Mouse (Mus musculus) cerebellum, postnatal 14 days (tissue): ENCODE measurements at regions not wholly inside any gene's neighbourhood (a gene's known extent, or its start where the extent isn't known, plus 50 kb on each side); places are given as distances from the start of the nearest gene placed in this dataset.

Experiments
- DNase-seq, 2 experiments: peaks; one replicate each; pipeline ENCODE4 v3.0.0; 2021; ENCODE audit warnings: mixed read lengths in 2 of 2

DNA sequence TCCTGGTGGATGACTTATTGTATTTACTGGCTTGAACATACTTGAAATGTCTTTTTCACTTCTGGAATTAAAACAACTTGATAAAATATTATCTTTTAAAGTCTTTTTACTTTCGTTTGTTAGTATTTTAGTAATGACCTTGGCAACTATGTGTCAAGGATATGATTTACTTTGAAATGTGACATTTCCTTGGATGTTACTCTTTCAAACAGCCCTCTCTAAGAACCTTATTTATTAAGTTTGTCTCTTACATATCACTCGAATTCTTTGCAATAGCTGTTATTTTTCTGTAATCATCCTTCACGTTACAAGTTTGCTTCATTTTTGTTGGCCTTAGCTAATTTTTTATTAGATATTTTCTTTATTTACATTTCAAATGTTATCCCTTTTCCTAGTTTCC is 469.8 kb downstream of the Eepd1 start:
- no peak for DNase-seq

DNA sequence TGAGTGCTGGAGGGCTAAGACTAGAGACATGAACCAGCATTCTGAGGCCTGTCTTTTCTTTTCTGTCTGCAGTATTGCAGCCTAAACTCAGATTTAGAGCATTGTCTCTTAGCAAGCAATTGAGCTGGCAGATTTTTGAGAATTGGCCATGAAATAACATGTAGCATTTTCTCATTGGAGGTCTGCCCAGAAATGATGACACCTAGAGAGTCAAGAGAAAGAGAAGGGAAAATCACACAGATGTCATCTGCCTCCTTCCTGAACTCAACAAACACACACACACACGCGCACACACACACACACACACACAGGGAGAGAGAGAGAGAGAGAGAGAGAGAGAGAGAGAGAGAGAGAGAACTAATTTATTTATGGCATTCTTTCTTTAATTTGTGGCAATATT is 477.7 kb downstream of the Eepd1 start:
- peak; percentile 73 to 83 for DNase-seq

DNA sequence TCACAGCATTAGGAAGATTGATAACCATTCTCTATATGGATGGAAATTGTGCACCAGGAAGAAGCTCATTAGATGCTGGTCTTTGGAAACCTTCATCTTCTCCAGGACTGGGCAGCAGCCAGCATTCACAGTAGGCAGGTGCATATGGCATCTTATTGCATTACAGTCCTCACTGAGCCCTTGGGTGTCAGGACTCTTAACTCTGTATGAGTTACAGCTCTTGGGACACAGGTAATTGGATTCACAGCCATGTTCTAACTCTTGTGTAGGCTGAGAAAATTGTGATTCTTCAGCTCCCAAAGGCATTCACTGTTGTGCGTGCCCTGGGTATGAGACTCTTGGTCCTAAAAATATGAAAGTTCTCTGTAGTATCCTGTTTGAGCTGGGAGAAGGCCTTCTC is 504.1 kb downstream of the Eepd1 start:
- DNase-seq = no peak

DNA sequence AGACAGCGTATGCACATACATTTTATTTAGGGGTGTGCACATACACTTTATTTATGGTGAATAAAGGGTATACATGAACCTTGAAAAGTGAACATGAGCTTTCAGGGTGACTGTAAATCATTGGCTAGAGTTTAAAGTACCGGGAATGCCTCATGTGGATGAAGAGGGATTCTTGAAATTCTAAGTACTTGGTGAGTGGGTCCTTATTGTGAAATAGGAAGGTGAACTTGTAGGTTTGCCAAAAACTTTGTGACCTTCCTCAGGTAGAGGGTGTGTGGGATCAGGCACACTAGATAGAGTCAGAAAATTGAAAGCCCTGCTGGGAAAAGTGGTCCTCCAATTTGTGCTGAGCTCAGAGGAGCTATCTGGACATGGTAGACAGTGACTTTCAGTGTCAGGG is 504.6 kb downstream of the Eepd1 start:
- no peak for DNase-seq

DNA sequence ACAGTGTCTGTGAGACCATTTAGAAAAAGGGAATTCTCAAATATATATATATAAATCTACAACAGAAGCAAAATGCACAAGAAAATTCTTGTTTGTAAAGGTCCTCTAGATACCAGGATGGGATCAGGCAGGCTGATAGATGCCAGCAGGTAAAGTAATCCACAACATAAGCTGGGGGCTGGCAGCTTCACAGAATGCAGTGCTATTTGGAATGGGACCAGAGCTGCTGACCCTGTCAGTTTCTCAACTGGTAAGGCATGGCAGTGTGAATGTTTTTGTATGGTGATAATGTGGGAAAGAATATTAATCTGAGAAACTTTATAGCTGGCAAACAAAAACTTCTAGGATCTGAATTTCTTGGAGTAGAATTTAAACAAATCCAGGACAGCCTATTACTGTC is 520.5 kb downstream of the Eepd1 start:
- peak; percentile 45 to 49 for DNase-seq
